Mouse (Mus musculus) spleen, adult 18-20 months (tissue): Measurements from ENCODE around the gene Jph4.

ENCODE experiments used
- DNase-seq, 2 experiments: peaks; one replicate each; pipeline ENCODE4 v3.0.0; 2022; ENCODE audit warnings: mixed read lengths in 2 of 2

The Jph4 gene

DNA sequence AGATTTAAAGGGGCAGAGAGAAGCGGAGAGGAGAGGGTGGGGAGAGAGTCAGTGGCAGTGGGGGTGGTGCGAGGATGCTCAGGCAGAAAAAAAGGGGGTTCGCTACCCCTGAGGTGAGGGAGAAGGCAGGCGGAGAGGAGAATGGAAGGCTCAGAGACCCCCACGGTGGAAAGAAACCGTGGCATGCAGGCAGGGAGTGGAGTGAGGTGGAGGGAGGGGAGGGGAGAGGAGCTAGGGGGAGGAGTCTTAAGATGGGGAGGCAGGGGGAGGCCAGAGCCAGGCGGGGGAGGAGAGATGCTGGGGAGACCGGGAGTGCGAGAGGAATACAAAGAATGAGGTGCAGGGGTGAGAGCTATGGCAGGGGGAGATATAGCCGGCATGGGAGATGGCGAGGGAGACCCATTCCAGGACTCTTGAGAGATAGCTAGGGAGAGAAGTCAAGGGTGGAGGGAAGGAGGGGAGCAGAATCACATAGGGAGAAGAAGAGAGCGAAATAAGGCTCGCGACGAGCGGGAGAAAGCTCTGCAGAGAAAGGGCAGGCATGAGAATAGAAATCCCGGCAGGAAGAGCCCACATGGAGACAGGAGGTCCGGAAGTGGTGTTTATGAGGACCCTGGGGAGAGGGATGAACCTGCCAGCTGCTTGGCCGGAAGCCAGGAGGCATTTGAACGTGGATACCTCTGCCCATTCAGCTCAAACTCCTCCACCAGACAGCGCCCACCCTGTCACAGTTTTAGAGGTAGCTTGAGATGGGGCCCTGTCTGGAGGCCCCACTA lies at the start of gene Jph4:
Jph4 (minus strand) TSS at position 511 of the 776 bp plus-strand sequence.
- no peak for DNase-seq

DNA sequence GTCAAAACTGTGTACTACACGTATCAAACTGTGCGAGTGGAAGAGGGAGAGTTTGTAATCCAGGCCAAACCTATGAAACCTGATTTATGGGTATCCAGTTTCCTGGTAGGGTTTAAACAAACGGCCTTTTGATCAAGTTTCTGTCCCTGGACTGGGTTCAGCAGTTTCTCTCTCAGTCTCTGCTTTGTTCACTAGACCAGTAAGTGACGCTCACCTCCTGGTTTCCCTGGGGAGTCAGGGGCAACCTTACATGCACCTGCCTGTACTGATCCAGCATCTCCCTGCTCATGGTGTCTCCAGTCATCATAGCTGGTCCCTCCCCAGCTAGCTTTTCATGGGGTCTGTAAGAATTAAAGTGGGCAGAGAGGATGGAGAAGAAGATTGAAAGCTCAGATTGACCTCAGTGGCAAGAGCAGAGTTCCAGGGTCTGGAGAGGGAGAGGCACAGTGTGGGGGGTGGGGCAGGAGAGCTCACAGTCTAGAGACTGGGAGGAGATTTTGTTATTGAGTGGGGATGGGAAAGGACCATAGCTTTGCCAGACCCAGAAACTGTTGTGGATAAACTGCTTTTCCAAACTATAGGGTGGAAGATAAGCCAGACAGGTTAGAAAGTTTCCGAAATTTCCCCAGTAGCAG lies 47.6 kb upstream of the Jph4 start:
- no peak for DNase-seq

DNA sequence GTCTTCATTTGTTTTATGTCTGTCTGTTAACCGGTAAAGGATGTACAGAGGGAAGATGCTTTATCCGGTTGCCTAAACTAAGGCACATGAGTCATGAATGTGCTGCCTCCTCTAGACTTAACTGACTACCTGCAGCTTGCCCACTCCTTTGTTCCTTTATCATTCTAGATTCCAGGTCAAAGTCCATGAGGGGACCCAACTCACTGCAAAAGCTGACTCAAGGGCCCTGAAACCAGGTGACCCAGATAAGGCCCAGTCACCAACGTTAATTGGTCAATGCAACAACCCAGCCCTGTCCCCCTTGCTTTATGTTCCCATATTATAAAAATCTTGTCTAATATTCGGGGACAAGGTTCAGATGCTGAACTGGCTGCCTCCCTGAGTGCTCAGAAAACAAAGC lies 45.4 kb upstream of the Jph4 start:
- no peak for DNase-seq

DNA sequence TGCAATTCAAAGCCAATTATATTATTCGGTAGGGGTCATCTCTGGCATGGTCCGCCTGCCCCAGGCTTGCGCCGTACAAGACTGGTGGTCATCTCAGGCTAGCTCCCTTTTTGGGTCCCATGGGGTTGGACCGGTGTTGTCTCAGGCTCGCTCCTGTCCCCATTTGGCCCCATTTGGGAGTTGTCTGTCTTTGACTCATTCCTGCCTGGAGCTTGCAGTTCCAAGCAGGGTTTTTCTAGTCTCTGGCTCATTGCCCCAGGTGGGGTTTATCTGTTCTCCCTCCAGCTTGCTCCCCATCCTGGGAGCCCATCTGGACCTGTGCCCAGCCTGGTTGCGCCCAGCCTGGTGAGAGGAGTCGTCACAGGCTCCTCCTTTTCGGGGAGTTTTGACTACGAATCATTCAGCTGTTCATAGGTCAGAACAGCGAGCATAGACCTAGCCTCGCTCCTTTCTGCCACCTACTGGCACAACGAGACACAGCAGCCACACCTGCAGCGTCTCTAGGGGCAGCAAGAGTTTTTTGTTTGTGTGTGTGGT lies 44.4 kb upstream of the Jph4 start:
- peak; percentile 40 to 73 for DNase-seq

DNA sequence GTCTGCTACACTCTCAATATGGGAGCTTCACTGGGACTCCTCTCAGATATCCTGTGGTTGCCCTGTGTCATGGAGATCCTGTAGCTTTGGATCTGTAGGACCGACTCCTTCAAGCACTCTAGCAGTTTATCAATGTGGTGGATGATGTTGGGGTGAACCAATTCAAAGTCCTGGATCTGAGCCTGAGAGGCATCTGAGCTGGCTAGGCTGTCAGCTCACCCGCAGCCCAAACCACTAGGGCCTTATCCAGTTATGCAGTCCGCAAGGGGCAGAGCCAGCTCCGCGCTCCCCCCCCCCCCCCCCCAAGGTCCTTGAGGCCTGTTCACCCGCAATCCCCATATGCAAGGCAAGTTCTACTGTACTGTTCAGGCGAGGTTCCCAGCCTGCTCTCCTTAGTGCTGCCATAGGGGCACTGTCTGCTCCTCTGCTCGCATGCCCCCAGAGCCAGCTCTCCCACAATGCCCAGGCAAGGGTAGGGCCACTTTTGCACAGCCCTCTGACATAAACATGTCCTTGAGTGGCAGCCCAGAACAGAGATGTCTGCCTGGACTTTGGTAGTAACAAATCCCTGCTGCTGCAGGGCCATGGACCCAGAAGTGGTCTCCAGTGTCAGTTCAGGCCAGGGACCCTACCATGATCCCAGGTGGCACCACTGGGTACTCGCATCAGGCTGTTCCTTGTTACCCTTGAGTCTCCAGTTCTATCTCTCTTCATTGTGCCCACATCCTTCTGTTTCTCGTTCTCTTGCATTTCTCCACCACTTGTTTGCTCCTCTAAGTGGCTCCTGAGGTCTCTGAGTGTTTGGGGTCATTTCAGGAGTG lies 43.7 kb upstream of the Jph4 start:
- DNase-seq, result no peak

DNA sequence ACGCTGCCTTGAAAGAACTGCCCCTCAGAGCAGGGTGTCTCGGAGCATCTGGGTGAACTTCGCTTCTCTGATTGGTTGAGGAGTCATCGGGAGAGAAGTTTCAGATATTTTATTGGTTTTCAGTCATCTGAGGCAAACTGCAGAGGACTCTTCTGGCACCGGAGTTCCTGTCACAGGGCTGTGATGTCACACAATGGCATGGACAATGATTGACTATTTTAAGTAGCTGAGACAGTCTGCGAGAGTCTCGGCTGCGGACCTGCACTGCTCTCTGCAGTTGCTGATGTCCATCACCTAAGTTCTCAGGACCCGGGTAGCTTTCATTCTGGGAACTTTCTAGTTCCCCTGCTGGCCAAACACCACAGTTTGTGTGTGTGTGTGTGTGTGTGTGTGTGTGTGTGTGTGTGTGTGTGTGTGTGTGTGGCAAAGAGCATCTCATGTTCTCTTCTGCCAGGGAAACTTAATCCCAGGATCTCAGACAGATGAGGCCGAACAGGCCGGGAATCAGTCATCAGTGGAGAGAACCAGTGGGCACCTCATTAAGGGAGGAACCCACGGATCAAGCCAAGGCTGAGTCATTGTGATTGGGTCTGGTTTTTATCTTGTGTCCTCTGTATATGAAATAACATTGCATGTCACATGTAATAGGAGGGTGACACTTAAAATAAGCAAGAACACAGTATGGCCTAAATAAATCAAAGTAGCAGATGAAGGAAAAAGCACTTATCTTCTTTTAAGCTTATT lies 40.8 kb upstream of the Jph4 start:
- DNase-seq, result no peak

DNA sequence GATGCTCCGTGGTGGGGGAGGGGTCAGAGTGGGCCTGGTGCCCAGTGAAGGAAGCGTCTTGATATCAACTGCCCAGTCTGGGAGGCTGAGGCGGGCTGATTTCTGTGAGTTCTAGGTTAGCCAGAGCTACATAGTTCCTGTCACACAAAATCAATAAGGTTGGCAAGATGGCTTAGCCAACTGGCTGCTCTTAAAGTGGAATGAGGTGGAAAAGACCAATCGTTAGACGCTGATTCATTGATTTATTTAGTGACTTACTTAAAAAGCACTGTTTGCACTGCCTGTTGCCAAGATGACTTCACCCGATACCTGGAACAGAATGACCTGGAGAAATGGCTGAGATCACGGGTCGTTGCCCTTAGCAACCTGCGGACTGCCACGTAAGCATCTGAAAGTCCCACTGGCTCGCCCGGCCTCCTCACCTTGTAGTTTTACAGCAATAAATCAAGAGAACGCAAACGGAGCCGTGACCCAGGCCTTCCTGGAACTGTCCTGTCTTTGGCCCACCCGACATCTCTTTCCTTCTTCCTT lies 36.3 kb upstream of the Jph4 start:
- no peak for DNase-seq

DNA sequence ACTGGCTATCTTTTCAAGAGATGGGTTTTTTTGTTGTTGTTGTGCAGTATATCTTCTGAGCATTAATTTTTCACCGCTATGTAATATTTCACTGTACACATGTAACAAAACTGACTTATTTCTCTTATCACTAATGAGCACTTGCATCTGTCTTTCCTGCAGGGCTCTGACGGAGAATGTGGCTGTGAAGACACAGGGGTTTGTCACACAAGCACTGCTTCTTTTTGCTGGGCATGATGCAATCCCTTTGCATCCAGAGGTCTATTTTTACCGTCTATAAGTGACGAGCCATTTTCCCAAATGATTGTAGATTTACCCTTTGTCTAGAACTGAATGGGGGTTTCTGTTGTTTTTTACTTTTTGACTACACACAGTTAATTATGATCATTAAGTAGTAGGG lies 35.4 kb upstream of the Jph4 start:
- no peak for DNase-seq

DNA sequence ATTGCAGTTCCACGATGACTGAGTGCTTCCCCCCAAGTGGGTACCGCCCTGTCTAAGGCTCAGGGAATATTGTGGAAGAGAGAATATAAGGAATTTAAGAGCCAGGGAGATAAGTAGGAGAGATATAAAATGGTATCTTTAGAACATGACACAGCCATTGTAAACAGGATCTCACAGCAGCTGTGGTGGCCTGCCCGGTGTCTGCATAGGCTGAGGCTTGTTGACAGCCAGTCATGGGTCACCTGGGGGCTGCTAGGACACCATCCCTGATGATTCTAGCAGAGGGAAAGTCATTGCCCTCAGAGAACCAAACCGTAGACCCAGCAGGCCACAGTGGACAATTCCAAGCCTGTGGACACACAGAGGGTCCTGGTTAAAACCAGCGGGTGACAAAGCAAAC lies 34.2 kb upstream of the Jph4 start:
- DNase-seq, result no peak

DNA sequence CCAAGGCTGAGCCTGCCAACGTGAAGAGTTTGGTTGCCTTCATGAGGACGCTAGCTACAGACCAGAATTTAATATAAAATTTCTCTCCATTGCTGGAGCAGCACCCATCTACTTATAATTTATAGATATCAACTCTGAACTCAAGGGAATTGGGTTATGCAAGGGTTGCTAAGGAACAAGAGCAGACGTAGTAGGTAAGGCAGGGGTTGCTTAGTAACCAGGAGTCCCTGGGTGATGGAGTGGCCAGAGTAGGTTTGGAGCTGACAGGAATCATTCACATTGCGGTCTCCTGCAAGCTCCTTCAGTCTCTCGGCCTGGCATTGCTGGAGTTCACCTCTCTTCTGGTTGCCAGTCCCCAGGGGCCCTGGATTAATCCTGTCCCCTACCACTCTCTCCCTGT lies 32.3 kb upstream of the Jph4 start:
- DNase-seq, result no peak

DNA sequence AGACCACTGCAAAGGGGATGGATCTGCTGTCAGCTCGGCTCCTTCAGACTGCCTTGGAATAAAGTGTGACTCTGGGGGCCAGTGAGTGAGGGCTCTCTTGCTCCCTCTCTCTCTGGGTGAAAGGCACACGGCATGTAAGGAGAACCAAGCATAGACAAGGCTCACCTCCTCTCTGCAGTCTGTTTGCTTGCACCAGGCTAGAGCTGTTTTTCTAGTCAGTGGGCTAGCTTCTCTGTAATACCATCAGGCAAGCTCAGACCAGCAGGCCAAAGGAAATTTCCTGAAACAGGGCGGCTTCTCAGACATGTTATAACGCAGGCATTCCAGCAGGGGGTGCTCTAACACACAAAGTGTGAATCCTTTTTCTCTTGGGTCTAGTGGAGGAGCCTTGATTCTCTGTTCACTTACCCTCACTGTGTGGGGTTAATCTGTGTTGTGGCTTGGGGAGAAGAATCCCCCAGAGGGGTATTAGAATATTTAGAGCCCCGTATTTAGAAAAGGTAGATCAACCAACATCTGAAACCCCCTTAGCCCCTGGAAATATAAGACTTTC lies 31.7 kb upstream of the Jph4 start:
- DNase-seq, result peak in 1 of 2 experiments; percentile 46

DNA sequence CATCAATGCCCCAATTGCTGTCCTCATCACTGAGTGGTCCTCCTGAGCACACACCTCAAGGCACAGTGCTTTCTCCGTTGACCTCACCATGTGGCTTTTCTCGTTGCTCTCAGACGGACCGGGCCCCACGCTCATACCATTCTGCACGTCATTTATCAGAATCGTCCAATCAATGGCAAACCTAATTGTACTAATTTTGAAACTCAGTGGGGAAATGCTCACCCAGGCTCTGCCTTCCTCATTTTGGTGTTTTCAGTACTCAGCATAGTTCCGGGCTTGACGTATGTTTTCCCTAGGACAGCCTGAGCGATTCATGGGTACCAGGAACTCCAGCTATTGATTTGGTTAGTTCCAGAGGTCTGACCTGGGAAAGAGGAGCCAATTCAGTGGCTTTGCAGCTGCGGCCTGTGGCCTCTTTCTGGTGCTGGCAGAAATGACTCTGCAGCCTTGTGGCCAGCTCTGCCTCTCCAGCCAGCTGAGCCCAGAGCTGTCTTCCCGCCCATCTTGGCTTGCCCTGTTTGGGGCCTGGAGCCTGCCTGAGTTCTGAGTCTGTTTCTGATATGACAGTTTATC lies 30.2 kb upstream of the Jph4 start:
- peak in 1 of 2 experiments; percentile 5 for DNase-seq

DNA sequence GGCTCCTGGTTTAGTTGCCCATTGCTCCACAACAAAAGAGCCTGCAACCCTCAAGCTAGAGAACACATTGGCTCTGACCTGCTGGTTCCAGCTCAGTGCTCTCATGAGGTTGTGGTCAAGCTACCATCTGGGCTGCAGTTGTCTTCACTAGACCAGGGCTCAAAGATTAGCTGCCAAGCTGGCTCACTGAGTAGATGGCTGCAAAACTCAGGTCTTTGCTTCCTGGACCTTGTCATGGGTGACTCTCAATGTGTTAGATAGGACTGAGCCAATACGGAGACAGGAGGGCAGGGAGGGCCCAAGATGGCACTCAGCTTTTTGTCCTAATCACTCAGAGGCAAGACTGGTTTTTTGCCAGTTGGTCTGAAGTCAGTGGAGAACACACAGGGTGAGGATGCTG lies 29.6 kb upstream of the Jph4 start:
- DNase-seq, result no peak

DNA sequence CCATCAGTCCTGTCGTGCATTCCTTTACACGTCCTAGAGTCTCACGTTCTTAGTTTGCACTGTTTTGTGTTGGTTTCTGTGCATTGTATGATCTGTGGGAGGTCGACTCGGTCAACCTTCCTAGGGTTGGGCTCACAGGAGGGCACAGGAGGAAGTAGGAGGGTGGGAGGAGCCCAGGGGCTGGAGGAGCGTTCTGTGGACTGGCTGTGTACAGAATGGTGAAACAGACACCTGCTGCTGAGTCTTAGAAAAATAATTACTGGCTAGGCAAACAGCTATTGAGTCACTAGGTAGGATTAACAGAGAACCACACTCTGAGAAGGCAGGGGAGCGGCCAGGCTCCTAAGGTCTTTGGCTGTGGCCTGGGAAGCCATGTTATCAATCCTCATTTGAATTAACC lies 22.6 kb upstream of the Jph4 start:
- no peak for DNase-seq

DNA sequence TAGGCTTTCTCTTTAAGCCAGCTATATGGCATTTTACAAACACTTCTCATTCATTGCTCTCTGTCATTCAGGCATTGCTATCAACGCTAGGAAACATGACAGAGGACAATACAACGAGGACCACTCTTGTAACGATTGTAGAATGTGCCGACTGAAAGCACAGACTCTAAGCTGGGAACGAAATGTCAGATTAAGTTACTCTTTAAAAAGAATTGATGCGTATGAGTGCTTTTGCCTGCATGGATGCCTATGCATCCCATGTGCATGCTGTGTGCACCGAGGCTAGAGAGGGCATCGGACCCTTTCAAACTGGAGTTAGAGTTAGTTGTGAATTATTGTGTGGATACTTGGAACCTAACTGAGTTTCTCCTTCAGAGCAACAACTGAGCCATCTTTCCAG lies 18.9 kb upstream of the Jph4 start:
- DNase-seq, result no peak

DNA sequence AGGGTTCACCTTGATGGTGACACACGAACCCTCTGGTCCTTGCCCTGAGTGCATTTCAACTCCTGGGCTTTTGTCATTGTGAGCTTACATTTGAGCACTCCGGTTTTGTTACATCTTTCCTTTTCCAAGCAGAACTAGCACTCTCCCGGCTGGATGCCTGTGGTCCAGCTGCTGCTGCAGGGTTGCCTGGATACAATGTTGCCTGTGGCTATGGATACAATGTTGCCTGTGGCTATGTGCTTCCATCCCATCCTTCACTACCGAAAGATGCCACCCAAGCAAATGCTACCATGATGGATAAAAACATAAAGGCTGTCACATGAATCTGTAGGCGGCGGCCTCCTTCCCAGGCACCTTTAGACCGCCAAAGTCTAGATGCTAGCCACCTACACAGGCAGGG lies 9.8 kb upstream of the Jph4 start:
- no peak for DNase-seq

DNA sequence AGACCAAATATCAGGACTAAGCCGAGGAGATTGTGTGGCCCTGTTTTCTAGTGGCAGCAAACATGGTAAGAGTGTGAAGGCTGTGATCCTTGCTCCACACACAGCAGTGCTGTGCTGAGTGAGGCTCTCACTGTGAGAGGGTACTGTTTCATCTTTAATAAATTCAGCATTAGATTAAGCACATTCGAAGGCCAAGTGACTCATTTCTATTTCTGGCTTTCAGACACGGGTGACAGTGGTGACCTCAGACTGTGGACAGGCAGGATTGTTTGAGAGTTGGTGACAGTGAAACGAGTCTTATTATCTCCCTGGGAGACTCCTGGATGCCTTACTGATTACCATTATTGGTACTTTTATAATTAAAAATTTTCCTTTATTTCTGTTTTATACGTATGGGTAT lies 9.0 kb upstream of the Jph4 start:
- DNase-seq, result no peak

DNA sequence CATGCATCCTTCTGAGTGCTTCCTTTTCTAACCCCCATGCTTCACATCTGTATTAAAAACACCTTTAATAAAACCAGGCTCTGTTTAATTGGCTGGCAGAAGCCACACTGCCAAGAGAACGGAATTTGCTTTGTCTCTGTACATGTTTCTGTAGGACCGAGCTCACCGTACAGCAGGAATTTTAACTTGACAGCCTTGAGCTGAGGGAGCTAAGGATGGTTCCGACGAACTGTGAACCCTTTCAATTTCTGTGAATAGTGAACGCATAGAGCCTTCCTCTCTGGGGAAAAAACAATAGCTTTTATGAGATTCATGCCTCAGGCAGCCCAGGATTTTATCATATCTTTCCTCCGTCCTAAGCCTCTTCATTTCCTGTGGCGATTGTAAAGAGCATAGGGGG lies 5.6 kb upstream of the Jph4 start:
- DNase-seq, result no peak

DNA sequence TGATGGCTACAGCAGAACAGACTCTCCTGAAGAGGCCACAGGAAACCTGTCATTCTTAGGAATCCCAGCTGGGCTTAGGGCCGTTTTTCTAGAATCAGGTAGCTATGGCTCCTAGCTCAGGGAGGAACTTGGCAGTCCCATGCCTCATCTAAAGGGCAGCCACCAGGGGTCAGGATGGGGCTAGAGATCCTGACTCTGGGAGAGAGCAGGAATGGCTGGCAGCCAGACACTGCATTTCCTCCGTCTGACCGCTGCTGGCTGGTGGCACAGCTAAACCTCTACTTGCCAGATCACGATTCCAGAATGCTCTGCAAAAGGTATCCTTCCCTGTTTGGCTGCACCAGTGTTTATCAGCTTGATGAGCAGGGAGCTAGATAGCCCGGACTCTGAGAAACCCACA lies 5.2 kb upstream of the Jph4 start:
- peak in 1 of 2 experiments; percentile 29 for DNase-seq

DNA sequence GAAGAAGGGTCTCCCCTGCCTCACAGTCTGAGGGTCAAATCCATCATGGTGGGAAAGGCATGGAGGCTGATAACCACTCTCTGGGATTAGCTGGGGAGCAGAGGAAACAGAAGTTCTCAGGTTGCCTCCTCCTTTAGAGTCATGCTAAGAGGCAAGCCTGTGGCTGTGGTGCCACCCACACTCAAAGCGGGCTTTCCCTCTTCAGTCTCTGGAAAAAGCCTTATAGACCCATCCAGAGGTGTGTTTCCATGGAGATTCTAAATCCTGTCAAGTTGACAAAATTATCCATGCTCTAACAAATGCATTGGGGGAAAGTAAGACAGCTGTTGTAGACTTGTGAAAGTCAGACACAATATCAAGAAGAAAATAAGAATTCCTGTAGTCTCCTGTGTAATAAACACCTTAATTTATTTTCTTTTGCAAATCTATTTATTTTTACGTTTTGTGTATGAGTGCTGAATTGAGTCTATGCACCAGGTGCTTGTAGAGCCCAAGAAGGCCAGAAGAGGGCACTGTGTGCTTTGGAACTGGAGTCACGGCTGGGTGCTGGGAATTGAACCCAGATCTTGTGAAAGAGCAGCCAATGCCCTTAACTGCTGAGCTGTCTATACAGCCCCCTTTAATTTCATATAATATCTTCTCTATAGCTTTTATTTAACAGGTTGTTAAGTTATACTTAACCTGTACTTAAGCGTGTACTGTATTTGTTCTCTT lies 2.8 kb upstream of the Jph4 start:
- no peak for DNase-seq

DNA sequence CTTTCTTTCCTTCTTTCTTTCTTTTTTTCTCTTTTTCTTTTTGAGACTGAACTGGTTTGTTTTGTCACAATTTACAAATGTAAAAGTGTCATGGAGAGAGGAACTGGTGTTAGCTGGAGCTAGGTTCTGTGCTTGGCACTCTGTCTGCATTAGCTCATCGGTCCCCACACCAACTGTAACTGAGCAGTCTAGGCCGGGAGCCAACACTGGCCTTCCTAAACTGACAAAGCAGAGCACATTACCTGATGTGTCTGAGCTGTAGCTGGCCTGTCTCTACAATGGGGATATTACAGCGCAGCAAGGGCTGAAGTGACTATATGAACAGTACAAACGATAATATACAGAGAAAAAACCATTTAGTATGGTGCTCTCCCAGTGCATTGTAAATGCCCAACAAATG lies 2.1 kb upstream of the Jph4 start:
- DNase-seq, result no peak
